Mouse (Mus musculus) left cerebral cortex, postnatal 14 days (tissue): Measurements from ENCODE around the gene Zfp839. TPM values are rescaled to one million over a fixed set of nuclear protein-coding genes. Genes with fewer than 3 reads are reported as not detected.
A peak's percentile ranks its signal among the peaks of the same experiment; 100 is the strongest.
"Not testable (repeated sequence)": the region's sequence is repeated elsewhere in the genome, so short reads cannot be mapped to it uniquely, and the experiment has no call there.

Source experiments
- DNase-seq, 2 experiments: peaks; one replicate each; pipeline ENCODE4 v3.0.0; 2021 to 2022; ENCODE audit warnings: low spot score in 2 of 2, mixed read lengths in 1 of 2
- intact Hi-C: fragments of 180-260 bp; cut with DNase I; formaldehyde crosslinking; loops from one replicate; pipeline ENCODE4 v1.15.1; 2025
- total RNA-seq, 2 experiments: library from RNA; stranded (reverse); gene quantifications; 2 replicates each; pipeline ENCODE4 v1.2.3; 2021

The Zfp839 gene
- total RNA-seq, 2 experiments from 2014 or later, result 9.1 to 9.6 TPM

DNA sequence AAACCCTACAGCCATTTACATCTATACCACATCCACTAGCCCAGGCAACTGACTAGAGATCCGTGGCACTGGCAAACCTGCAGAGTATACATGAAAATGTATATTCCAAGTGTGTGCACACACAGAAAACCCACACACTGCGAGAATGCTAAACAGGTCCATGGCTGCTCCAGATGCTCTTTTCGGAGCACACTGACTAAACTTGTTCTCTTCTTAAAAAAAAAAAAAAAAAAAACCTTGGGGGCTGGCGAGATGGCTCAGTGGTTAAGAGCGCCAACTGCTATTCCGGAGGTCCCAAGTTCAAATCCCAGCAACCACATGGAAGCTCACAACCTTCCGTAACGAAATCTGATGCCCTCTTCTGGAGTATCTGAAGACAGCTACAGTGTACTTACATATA lies 12.2 kb upstream of the Zfp839 start:
- no peak for DNase-seq
- intact Hi-C loops, result no loop called here

DNA sequence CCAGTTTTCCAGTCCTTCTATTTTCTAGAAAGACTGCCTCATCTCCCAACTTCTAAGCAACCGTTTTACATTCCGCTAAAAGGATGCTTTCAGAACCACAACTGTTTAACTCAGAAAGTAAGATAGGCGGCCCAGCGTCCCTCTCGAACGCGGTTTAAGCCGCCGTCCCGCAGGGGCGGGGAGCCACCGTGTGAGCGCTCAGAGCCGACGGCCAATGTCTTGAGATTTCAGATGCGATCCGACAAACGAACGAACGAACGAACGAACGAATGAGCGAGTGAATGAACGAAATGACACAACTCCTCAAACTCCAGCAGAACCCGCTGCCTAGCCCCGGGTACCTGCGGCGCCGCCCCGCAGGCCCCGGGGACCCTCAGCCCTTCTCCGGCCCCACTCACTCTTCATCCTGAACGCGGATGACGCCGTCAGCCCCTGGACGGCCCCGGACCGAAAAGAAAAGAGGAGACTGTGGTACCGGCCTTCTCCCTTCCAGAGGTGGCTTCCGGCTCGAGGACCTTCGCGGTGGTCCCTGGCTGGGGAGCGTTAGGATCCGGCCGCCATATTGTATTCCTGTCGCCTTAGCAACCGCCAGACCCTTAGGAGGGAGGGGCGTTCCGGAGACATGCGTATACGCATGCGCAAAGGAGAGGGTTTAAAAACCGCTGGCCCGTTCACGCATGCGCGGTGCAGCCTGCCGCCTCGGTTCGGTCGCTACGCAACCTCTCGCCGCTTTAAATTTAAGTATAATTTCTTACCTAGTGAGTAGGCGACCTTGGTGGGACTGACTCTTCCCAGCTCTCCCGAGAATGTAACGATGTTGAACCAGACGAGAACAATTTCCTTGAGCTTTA lies 9.5 kb upstream of the Zfp839 start, which contains the start of gene Mok:
TSS of gene Mok (minus strand) at position 592 of the 851 bp plus-strand sequence.
- intact Hi-C loops, result loop anchor here (5.0 kb wide), 4 partner anchors 103 to 408 kb away; partner anchors contain the start of genes Dync1h1 and Wdr20
- DNase-seq, result peak; percentile 97 to 98

DNA sequence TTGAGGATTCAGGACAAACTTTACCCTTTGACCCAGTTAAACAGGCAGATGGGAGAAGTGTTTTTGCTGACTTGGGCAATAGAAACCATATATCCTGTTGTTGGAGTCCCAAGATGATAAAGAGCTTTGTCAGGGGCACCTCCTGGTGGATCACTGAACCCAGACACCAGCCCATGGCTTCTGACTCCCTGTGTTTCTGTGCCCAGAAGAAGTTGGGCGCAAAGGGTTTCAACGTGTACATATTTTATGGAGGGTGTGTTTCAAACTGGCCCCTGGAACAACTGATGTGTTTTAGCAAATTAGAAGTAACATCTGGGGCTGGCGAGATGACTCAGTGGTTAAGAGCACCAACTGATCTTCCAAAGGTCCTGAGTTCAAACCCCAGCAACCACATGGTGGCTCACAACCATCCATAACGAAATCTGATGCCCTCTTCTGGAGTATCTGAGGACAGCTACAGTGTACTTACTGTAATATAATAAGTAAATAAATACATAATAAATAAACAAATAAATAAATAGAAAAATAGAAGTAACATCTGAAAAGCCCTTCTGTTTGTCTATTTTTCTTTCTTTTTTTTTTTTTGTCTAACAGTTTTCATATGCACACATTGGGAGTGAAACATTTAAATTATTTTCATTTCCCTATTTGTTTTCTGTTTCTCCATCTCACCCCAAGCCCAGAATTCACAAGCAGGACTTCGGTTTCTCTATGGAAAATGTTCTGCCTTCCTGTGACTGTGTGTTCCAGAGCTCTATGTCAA lies 8.1 kb upstream of the Zfp839 start:
- DNase-seq, result no peak
- intact Hi-C loops, result loop anchor here (5.0 kb wide), 4 partner anchors 105 to 410 kb away; partner anchors contain the start of genes Dync1h1 and Wdr20

DNA sequence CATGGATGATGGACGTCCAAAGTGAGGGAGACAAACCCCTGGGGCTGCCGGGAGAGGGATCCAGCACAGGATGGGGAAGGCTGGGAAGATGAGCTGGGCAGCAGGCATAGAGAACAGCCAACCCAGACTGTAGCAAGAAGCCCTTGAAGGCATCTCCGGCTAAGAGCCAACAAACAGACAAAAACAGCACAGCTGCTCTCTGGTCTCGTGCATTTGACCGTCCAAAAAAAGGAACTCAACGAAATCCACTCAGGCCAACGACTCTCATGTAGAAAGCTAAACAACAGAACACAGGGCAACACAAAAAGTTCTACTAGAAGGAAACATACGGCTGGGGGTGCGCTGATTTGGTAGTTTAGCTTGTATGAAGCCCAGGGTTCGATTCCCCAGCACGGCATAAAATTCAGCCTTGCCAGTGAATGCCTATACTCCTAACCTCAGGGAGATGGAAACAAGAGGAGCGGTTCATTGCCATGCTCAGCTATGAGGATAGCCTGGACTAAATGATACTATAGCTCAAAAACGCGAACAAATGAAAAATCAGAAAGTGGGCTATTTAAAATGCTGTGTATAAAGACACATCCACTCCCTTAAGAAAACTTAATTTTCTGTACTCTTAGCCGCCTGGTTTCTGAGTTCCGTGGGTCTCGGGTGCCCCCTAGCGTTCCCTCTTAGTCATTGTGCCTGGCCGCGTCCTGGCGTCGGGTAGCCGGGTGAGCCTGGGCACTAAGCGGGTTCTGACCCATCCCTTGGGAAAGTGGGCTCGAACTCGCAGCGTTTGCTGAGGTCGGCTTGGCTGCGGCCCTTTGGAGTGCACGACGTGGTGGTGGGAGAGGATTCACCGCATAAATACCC lies 6.6 kb upstream of the Zfp839 start:
- intact Hi-C loops, result loop anchor here (2.0 to 5.0 kb wide), 5 partner anchors 106 to 411 kb away; partner anchors contain the start of genes Dync1h1 and Wdr20
- peak; percentile 77 to 88 for DNase-seq

DNA sequence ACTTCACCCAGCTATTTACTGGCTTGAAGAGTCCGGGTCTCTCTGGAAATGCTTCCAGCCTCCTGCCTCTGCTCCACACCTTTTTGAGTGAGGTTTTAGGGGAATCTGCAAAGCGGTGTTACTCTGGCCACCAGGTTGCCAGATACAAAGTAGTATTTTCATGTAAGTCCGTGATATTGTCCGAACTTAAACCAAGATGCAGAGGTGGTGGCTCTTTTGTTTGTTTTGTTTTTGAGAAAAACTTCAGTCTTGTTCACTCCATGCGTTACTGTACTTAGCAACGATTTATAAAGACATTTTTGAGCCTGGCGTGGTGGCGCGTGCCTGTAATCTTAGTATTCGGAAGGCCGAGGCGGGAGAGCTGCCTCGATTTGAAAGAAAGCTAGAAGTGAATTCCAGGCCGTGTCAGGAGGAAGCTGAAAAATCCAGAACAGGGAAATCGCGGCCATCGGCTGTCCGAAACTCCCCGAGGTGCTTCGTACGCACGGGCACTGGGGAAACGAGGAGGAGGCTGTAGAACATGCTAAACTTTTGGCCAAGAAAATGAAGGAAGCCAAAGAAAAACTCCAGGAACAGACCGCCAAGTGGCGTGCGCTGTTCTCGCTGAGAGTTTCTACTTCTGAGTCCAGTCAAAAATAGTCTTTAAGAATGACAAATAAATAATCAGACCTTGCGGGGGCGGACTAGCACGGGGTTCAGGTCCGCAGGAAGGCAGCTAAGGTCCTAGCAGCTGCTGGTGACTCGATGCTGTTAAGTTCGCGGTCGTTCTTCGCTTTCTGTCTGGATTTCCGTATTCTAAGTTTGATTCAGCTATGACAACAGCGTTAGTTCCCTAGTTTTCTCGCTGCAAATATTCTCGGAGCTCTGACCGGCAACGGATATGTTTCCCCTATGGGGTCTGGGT lies 5.6 kb upstream of the Zfp839 start:
- intact Hi-C loops, result loop anchor here (2.0 to 5.0 kb wide), 5 partner anchors 107 to 412 kb away; partner anchors contain the start of genes Dync1h1 and Wdr20
- no peak for DNase-seq

DNA sequence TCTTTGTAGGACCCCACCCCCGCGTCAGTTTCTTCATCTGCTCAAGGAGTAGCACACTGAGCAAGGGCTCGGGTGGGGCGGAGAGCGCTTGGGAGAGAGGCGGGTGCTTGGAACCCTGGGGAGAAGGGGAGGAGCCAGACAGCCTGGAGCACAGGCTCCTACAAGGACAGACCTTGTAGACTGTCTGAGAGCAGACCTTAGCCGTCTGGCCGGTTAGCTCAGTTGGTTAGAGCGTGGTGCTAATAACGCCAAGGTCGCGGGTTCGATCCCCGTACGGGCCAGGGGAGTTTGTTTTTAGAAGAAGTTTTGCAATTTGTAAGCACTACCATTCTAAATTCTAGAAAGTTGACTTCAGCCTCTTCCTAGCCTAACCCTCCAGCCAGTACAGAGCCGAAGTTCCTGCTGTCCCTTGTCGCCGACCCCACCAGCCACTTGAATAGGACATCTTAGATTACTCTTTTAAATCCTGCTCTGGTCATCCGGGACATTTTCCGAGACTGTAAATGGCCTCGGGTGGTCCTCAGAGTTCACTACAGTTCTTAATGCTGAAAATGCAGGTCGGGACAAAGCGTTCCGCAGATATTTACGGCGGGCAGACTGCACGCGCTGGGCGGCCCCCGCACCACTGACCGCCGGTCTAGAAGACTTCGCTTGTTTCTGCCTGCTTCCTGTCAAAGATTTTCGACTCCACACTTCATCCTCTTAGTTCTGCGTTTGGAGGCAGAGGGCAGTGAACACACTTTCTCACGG lies 4.7 kb upstream of the Zfp839 start:
- peak; percentile 80 to 81 for DNase-seq
- intact Hi-C loops, result loop anchor here (2.0 kb wide), 1 partner anchor 151 kb away; no protein-coding TSS in a partner anchor

DNA sequence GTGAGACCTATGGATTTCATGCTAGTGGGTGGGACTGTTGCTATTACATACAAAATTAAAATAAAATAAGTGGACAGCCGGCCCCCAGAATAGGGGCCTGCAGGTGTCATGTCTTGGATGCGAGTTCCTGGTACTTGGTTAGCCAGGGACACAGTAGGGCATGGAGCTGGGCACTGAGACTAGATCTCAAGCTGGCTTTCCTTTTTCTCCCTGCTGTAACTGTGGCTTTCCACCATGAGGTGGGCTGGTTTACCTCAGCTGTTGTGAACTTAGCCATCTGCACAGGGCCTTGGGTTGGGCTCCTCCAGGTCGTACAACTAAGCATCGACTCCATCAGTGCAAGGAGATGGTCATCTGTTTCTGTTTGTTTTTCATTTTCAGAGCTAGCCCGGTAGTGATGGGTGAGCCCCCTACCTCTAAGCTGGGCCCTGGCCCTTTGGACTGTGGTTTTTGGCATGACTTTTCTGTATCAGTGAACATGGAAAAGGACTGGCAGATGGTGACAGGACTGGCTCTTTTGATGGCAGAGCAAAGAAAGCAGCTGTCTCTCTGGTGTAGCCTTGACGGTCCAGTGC lies 3.8 kb upstream of the Zfp839 start:
- intact Hi-C loops, result no loop called here
- DNase-seq, result no peak

DNA sequence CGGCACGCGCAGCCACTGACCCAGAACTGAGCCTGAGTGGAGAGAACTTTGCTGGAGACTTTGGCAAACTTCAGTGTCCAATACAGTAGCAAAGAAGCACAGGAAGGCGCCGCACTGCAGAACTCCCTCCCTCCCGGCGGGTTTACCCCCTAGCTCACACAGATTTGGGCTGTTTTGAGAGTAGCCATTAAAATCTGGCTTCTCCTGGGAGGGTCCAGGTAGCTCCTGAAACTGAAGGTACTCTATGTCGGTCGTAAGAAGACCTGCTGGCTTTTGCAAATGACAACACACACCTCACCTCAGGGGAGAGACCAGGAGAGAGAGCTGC lies 840 bp downstream of the Zfp839 start:
- intact Hi-C loops, result no loop called here
- no peak for DNase-seq

DNA sequence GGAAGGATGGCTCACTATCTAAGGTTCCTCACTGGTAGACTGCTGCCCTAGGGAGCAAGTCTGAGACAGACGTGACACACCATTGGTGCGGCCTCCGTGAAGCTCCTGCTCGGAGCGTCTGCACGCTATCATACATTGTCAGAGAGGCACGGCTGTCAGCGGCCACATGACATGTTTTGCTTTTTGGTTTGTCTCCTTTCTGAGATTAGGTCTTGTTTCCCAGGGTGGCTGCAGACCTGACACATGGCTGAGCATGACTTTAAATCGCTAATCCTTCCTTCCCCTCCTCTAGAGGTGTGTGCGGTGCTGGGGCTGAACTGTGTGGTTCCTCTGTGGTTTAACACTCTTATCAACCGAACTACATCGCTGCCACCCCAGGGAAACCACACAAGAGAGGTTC lies 1.4 kb downstream of the Zfp839 start:
- intact Hi-C loops, result no loop called here
- no peak for DNase-seq

DNA sequence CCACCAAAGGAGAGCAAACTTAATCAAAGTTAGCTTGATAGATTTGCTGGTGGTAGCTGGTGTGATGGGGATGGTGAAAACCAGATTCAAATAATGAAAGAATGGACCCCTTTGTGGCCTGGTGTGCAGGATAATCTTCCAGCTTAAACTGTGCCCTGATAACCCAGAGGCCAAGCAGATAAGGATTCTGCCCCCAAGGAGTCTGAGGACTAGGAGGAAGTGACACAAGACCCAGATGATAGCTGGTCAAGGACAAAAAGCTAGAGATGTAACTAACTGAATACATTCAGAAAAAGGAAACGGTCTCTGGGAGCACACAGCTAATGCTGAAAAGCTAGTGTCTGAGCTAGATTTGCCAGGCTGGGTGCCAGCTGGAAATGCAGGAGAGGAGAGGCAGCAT lies 1.9 kb downstream of the Zfp839 start:
- intact Hi-C loops, result no loop called here

DNA sequence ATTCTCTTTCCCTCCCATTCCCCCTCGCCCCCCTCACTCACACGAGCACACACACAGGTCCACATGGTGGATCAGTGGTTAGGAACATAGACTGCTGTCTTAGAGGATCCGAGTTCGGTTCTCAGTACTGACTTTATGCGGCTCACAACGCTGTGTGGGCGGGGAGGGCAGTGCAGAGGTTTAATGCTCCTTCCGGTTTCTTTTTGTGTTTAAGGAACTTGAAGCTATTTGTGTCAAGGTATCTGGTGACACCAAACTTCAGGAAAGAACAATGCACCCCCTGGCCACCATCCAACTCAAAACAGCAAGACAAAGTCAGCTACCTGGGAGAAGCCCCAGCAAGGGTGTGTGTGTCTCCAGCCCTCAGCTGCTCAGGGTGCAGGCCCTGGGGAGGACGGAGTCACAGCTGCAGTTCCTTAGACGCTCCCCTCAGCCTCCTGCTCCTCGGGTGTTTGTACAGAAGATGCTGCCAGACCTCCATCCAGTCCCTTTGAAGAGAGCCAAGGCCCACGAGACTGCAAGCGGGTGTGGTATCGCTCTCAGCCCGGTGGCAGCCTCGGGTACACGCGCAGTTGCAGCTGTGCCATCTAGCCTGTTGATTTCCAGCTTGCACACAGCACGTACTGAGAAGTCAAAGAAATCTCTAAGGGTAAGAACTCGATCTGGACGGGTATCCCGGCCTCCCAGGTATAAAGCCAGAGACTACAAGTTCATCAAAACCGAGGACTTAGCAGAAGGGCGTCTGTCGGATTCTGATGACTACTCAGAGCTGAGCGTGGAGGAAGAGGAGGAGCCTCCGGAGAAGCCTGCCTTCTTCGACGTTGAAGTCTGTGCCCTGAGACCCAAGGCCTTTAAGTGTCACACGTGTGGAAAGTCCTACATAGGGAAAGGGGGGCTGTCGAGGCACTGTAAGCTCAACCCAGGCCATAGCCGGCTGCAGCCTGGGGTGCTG lies 5.0 kb downstream of the Zfp839 start:
- intact Hi-C loops, result no loop called here
- no peak for DNase-seq

More for the DNA sequence above, 1.9 kb downstream of the Zfp839 start:
- no peak for DNase-seq

DNA sequence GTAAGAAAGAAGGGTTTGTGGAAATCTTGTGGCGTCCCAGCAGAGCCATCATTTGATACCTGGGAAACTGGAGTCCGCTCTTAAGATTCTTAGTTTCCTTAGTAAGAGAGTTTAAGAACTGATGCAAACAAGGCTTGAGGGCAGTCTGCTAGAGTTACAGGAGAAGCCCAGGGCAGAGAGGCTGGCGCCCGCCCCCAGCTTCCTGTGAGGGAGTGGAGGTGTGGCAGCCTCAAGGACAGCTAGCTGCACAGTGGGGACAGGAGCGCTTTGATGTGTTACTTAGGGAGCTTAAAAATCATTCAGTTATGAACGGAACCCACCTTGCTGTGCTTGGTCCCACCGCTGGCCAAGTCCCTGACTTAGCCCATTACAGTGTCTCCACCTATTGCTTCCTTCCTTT lies 7.1 kb downstream of the Zfp839 start:
- DNase-seq, result no peak
- intact Hi-C loops, result no loop called here

DNA sequence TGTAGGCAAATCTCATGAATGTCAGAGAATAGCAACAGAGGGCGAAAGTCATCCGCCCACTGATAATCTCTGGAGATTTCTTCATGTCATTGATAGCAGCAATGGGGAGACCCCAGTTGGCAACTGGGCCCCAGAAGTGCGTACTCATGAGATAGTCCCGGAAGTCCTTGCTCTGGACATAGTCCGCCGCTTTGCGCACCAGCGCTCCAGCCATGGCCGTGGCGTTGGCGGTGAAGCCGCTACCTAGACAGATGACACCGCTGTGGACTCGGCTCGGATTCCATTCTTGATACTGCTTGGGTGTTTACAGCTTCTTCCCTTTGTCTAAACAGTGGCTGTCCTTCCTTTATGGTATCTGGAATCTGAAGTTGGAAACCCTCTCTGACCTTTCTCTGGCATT lies 8.6 kb downstream of the Zfp839 start:
- intact Hi-C loops, DNase-seq: not testable (repeated sequence)

DNA sequence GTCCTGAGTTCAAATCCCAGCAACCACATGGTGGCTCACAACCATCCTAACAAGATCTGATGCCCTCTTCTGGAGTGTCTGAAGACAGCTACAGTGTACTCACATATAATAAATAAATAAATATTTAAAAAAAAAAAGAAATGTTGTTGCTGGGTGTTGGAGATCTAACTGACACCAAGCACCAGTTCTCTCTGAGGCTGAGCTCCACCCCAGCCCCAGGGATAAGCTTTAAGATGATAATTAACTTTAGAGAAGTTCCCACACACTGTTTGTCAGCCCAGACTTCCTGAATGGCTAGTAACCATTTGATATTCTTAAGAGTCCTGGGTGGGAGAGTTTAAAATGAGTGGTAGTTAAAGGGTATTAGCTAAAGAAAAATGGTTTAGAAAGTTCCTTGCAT lies 10.2 kb downstream of the Zfp839 start:
- no peak for DNase-seq
- intact Hi-C loops, result no loop called here

DNA sequence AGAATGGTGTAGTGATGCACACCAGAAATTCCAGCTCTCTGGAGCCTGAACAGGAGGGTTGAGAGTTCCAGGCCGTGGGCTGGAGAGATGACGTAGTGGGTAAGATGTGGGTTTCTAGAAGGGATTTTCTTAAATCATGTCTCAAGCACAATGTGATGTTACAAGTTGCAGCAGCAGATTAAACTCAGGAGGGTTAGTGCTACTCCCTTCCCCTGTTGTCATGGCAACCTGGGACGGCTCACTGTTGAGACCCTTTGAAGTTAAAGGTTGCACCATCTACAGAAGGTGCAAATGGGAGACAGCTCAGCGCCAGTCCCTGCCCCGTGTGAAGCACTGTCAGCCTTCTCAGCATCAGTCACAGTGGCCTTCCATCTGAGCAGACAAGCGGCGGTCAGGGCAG lies 11.2 kb downstream of the Zfp839 start:
- intact Hi-C loops, result no loop called here
- no peak for DNase-seq

DNA sequence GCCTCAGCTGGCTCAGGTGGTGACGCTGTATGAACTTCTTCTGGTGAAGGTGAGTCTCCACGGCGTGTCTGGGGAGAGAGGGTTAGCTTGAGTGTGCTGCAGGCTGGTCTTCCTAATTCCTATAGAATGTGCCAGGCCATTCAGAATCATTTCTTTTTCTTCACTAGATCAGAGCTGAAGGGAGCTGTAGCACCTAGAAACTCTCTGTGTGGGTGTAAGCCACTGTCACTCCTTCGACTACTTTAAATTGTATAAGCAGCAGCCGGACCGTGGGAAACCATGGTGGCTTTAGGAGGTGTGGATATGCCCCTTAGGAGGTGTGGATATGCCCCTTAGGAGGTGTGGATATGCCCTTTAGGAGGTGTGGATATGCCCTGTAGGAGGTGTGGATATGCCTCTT lies 14.0 kb downstream of the Zfp839 start:
- intact Hi-C loops, result no loop called here
- DNase-seq, result peak in 1 of 2 experiments; percentile 47
